Mouse (Mus musculus) macrophage (primary cell): ENCODE results near the gene Kif13a. TPM values are rescaled to one million over a fixed set of nuclear protein-coding genes. Genes with fewer than 3 reads are reported as not detected.

ENCODE experiments used
- H3K27ac ChIP-seq: fragments of 350-480 bp; formaldehyde crosslinking; 2 replicates; pipeline ENCODE4 v1.9.0; 2021
- H3K36me3 ChIP-seq: fragments of 350-480 bp; formaldehyde crosslinking; 2 replicates; pipeline ENCODE4 v1.9.0; 2021; ENCODE audit errors: inconsistent target
- H3K4me3 ChIP-seq: fragments of 350-480 bp; formaldehyde crosslinking; 2 replicates; pipeline ENCODE4 v1.9.0; 2021; ENCODE audit errors: inconsistent target
- H3K79me2 ChIP-seq: fragments of 350-480 bp; formaldehyde crosslinking; 2 replicates; pipeline ENCODE4 v1.9.0; 2021; ENCODE audit errors: inconsistent target
- WGBS: methylation state at CpG from one replicate; pipeline ENCODE4 v1.1.7; 2026; ENCODE audit warnings: inconsistent platforms; ENCODE audit not compliant: missing documents; 5-methylcytosine and 5-hydroxymethylcytosine counted together
- polyA plus RNA-seq: library from polyadenylated mRNA; stranded (reverse); fragments of 250-400 nt; gene quantifications from 3 replicates; pipeline ENCODE4 v1.2.4, GENCODE M21; 2018; ENCODE audit warnings: inconsistent platforms

Kif13a gene
- polyA plus RNA-seq, 1 experiment from 2014 or later: 19.7 TPM

DNA sequence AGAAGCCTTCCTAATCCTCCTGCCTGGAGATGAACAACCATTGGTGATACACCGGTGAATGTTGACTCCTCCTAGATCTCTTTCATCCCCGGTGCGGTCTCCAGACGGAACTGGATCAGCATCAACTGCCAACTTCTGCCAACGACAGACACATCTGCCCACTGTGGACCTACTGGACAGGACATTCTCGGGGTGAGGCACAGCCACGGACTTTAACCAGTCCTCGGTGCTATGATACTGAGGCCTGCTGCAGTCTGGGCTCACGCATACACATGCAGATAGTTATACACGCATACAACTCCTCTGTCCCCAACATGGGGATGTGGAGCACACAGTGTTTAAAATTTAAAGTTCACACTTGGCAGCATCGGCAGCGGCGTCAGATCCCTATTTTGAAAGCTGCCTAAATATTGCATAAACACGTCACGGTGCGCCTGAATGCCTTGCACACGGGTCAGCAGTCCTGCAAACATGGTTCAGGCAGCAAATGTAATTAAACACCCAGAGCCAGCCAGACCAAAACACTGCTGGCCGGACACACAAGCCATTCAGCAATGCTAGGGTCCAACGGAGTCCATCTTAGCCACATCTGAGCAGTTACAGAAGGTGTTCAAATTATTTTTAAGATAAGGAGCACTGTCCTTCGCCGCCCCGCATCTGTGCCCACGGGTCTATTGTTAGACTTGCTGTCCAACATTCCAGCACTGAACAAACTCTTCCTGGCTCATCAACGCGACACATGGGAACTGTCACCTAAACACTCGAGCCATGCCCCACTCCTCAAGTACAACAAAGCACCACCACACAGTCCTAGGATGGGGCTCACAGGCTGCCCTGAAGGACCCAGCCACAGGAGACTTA is 44.5 kb downstream of the Kif13a start:
- 90% methylated on average over 26 of the region's 26 CpGs for WGBS
- H3K4me3 ChIP-seq: no peak overlapping the region
- H3K79me2 ChIP-seq: peaks cover 9% of the 10 kb centered on the region; the same call in 1 of the 2 replicates
- H3K27ac ChIP-seq: no peak overlapping the region
- no peaks in the 10 kb centered on the region for H3K36me3 ChIP-seq

DNA sequence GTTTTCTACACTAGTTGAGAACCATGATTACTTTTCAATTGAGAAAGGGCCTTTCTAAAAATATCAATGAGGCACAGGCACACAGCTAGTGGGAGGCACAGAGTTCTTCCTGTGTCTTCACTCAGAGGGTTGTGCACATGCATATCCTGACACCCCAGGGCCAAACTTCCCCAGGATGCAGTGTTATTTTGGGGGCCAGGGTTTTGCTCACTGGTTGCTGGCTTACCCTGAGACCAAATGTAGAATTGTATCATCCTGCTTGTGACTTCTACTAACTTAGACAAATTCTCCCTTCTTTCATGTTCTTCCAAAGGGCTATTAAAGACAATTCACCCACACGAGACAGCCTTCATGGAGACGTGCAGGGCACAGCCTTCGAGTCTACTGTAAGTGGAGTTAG is 45.7 kb downstream of the Kif13a start:
- peaks cover 9% of the 10 kb centered on the region; the same call in 1 of the 2 replicates for H3K79me2 ChIP-seq
- H3K27ac ChIP-seq: no peak overlapping the region
- 94% methylated on average over 3 of the region's 3 CpGs for WGBS
- H3K4me3 ChIP-seq: no peak overlapping the region
- no peaks in the 10 kb centered on the region for H3K36me3 ChIP-seq

DNA sequence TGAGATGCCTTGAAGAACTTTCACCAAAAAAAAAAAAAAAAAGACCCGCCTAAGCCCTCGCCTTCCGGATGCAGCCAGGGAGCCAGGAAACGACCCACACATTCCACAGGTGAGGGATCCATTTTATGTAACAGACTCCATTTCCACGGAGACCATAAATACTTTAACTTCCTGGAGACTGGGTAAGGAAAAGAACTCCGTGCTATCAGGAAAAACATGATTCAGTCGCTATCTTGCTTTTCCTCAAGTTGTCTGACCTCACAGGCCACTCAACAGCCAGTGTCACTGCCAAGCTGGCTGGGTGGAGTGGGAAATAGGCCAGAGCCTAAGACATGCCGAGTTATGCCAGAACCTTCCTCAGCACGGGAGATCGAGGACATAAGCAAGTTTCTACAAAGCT is 46.3 kb downstream of the Kif13a start:
- Histone ChIP-seq H3K36me3 (no peaks in the 10 kb centered on the region), H3K27ac (no peak overlapping the region)
- 86% methylated on average over 10 of the region's 10 CpGs for WGBS

DNA sequence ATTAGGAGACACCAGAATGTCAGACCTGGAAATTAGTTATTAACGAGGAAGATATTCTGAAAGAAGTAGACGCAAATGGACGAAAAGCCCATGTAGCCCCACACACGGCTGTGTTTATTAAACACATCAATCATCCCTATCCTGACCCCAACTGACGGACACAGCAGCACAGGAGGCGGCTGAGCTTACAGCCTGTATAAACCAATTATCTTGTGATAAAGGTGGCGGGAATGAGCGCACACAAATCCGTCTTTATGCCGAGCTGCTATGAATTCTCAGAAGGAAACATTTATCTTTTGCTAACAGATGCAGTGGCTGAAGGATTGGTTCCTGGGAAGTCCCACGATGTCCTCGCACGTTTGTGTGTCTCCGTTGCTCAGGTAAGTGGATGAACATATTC is 48.9 kb downstream of the Kif13a start:
- no peak overlapping the region for H3K27ac ChIP-seq
- no peak overlapping the region for H3K4me3 ChIP-seq
- WGBS: 96% methylated on average over 14 of the region's 14 CpGs
- peaks cover 8% of the 10 kb centered on the region; the same call in 1 of the 2 replicates for H3K79me2 ChIP-seq
- no peaks in the 10 kb centered on the region for H3K36me3 ChIP-seq

More for the DNA sequence above, 46.3 kb downstream of the Kif13a start:
- Histone ChIP-seq H3K4me3 (no peak overlapping the region), H3K79me2 (peaks cover 9% of the 10 kb centered on the region; the same call in 1 of the 2 replicates)

DNA sequence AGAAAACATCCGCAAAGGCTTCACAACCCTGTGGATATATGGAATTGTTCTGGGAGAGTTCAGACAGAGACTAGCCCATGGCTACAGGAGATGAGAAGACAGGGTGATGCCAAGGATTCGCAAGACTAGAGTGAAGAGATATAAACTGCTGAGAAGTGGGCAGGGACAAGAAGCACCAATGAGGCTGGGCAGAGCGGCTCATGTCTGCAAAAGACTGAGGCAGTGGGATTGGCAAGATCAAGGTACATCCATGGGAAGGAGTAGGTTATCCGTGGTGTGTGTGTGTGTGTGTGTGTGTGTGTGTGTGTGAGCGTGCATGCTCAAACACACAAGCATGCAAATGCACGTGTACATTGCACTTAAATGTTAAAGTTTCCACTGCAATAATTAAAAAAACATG is 49.4 kb downstream of the Kif13a start:
- peaks cover 3% of the 10 kb centered on the region; the same call in 1 of the 2 replicates for H3K79me2 ChIP-seq
- 95% methylated on average over 6 of the region's 6 CpGs for WGBS
- no peak overlapping the region for H3K27ac ChIP-seq
- no peak overlapping the region for H3K4me3 ChIP-seq
- no peaks in the 10 kb centered on the region for H3K36me3 ChIP-seq

- Histone ChIP-seq H3K27ac (no peak overlapping the region), H3K36me3 (no peaks in the 10 kb centered on the region), H3K79me2 (no peaks in the 10 kb centered on the region; the same call in 1 of the 2 replicates), H3K4me3 (no peak overlapping the region)
- 81% methylated on average over 4 of the region's 4 CpGs for WGBS
Measured at GRCm38 (mm10) chr13:46877049-46877448, 52.6 kb downstream of the Kif13a start.

- 72% methylated on average over 6 of the region's 6 CpGs for WGBS
- Histone ChIP-seq H3K36me3 (no peaks in the 10 kb centered on the region), H3K27ac (no peak overlapping the region), H3K79me2 (no peaks in the 10 kb centered on the region; the same call in 1 of the 2 replicates), H3K4me3 (no peak overlapping the region)
Measured at GRCm38 (mm10) chr13:46875377-46875776, 54.3 kb downstream of the Kif13a start.

DNA sequence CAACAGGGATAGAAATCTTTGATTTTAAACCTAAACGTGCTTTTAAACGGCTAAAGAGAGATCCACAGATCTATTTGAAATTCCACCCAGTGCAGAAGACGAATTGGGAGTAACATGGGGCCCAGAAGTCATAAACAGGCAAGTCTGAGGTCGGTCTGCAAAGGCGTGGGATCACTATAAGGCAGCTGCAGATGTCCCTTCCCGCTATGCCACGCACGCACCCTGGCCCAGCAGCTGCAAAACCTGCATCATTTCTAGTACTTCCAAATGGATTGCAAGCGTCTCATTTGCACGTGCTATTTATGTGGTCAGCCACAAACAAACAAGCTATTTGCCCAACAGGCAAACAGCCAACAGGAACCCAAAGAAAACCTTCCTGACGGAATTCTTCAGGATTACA is 56.9 kb downstream of the Kif13a start:
- whole genome bisulfite sequencing: 99% methylated on average over 11 of the region's 11 CpGs
- Histone ChIP-seq H3K27ac (no peak overlapping the region), H3K36me3 (no peaks in the 10 kb centered on the region), H3K4me3 (no peak overlapping the region), H3K79me2 (no peaks in the 10 kb centered on the region; the same call in 1 of the 2 replicates)

DNA sequence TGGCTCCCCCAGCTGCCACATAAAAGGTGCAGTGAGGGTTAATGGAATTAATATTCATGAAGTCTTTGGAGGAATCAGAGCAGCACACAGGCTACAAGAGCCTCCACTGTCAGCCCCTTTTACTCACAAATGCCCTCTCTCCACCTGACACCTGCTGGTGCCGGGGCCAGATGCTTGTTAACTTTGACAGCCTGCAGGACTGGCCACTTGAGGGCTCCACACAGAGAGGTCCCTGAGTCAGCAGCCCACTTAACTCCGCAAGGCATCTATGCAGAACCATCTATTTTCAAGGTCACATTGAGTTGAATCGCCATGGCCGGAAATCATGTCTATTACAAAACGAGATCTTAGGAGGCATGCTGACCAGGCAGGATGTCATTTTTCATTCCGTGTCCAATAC is 57.5 kb downstream of the Kif13a start:
- no peaks in the 10 kb centered on the region for H3K36me3 ChIP-seq
- no peak overlapping the region for H3K4me3 ChIP-seq
- H3K79me2 ChIP-seq: no peaks in the 10 kb centered on the region; the same call in 1 of the 2 replicates
- WGBS: 84% methylated on average over 6 of the region's 6 CpGs
- no peak overlapping the region for H3K27ac ChIP-seq

GRCm38 (mm10) chr13:46869464-46869863 is 60.2 kb downstream of the Kif13a start:
- Histone ChIP-seq H3K36me3 (no peaks in the 10 kb centered on the region), H3K4me3 (no peak overlapping the region), H3K27ac (no peak overlapping the region), H3K79me2 (no peaks in the 10 kb centered on the region; the same call in 1 of the 2 replicates)
- WGBS: 96% methylated on average over 13 of the region's 13 CpGs

DNA sequence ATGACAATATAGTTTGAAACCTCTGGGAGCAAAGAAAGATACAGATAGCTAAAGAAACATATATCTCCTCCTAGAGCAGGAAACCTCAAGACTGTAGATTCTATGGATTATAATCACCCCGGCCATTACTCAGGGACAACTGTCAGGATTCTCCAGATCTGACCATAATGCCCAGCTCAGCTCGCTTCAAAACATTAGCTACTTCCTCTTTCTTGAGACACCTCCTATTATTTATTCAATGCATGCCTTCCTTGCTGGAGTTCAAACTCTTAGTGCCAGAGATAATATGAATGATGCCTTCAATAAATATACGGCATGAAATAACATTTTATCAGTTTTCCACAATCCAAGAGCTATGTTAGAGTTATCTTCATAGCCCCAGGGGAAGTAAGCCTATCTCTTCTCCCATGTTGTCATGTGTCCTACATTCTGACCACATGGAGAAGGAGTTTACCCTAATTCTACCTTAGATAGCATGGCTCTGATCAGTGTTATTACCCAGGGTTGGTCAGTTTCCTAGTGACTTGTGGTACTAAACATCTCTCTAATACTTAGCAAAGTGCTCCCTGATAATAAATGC is 66.4 kb downstream of the Kif13a start:
- Histone ChIP-seq H3K4me3 (no peak overlapping the region), H3K36me3 (no peaks in the 10 kb centered on the region), H3K79me2 (no peaks in the 10 kb centered on the region), H3K27ac (no peak overlapping the region)
- 43% methylated on average over 3 of the region's 3 CpGs for WGBS

GRCm38 (mm10) chr13:46859876-46860275 is 69.8 kb downstream of the Kif13a start:
- no peaks in the 10 kb centered on the region for H3K36me3 ChIP-seq
- WGBS: 100% methylated on average over 2 of the region's 2 CpGs
- no peak overlapping the region for H3K4me3 ChIP-seq

GRCm38 (mm10) chr13:46859173-46859572 is 70.5 kb downstream of the Kif13a start:
- WGBS: 93% methylated on average over 2 of the region's 2 CpGs

More at GRCm38 (mm10) chr13:46859876-46860275, 69.8 kb downstream of the Kif13a start:
- H3K27ac ChIP-seq: no peak overlapping the region
- H3K79me2 ChIP-seq: no peaks in the 10 kb centered on the region

GRCm38 (mm10) chr13:46858835-46859152 is 70.9 kb downstream of the Kif13a start:
- H3K27ac ChIP-seq: no peak overlapping the region
- no peaks in the 10 kb centered on the region for H3K36me3 ChIP-seq
- H3K79me2 ChIP-seq: no peaks in the 10 kb centered on the region
- H3K4me3 ChIP-seq: no peak overlapping the region
- WGBS: 90% methylated on average over 8 of the region's 8 CpGs

More at GRCm38 (mm10) chr13:46859173-46859572, 70.5 kb downstream of the Kif13a start:
- H3K4me3 ChIP-seq: no peak overlapping the region
- H3K79me2 ChIP-seq: no peaks in the 10 kb centered on the region
- no peaks in the 10 kb centered on the region for H3K36me3 ChIP-seq
- H3K27ac ChIP-seq: no peak overlapping the region

DNA sequence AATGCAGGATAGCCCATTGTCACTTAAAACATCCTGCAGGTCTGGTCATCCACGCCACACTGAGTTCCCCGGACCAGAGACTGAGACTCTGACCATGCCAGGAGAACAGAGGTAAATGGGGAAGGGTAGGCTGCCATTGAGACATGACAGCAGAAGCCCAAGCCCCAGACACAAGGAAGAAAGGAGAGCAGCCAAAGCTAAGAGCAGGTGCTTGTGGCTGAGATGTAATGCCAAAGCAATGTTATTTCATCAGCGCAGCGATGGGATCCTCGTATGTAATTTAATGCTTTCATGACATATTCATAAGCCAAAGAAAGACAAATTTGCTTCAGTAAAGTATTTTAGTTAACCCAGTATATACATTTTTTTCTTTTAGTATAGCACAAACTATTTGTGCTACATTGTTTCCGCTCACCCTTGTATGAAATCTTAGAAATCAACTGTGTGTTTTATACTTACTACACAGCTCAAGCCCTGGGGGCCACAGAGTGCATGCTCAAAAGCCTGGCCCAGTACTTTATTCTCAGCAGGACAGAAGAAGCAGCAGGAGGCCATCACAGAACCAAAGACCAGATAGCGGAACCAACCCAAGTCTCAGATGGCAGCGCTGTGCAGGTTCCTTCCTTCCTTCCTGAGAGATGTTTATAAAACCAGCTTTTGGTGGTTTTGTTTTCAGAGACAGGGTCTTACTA is 71.4 kb downstream of the Kif13a start:
- H3K4me3 ChIP-seq: no peak overlapping the region
- WGBS: 97% methylated on average over 8 of the region's 8 CpGs
- no peak overlapping the region for H3K27ac ChIP-seq
- H3K36me3 ChIP-seq: no peaks in the 10 kb centered on the region
- H3K79me2 ChIP-seq: no peaks in the 10 kb centered on the region
